Mouse (Mus musculus) ES-Bruce4 (cell line): ENCODE data around the gene Bckdha. TPM values are rescaled to one million over a fixed set of nuclear protein-coding genes. Genes with fewer than 3 reads are reported as not detected.
A peak's percentile ranks its signal among the peaks of the same experiment; 100 is the strongest.

Source experiments
- H3K27ac ChIP-seq: 2 replicates; pipeline ENCODE4 v1.5.1; 2012; ENCODE audit warnings: low read length, inconsistent platforms; ENCODE audit not compliant: insufficient read depth
- H3K27me3 ChIP-seq: 2 replicates; pipeline ENCODE4 v1.6.1; 2012; ENCODE audit warnings: mild to moderate bottlenecking, low read length, inconsistent platforms; ENCODE audit not compliant: control insufficient read depth, poor library complexity, insufficient read depth, severe bottlenecking
- H3K36me3 ChIP-seq: 2 replicates; pipeline ENCODE4 v1.6.1; 2012; ENCODE audit warnings: inconsistent platforms, mild to moderate bottlenecking, low read length, moderate library complexity; ENCODE audit not compliant: control insufficient read depth, poor library complexity, insufficient read depth, severe bottlenecking
- H3K4me1 ChIP-seq: one replicate; pipeline ENCODE4 v1.8.1; 2011; ENCODE audit warnings: low read length; ENCODE audit not compliant: control insufficient read depth, insufficient read depth
- H3K4me3 ChIP-seq: 2 replicates; pipeline ENCODE4 v1.5.1; 2011; ENCODE audit warnings: low read depth, mild to moderate bottlenecking, low read length
- H3K9ac ChIP-seq: 2 replicates; pipeline ENCODE4 v1.6.1; 2012; ENCODE audit warnings: low read depth, mild to moderate bottlenecking, inconsistent platforms; ENCODE audit not compliant: poor library complexity, severe bottlenecking
- H3K9me3 ChIP-seq: replicated peaks from 2 replicates; pipeline ENCODE4 v1.6.1; 2012; ENCODE audit warnings: mild to moderate bottlenecking, low read length, inconsistent platforms; ENCODE audit not compliant: control insufficient read depth, poor library complexity, insufficient read depth, severe bottlenecking
- CTCF ChIP-seq: IDR thresholded peaks from one replicate; pipeline ENCODE4 v1.8.1; 2011; ENCODE audit warnings: low read depth, low read length
- EP300 ChIP-seq: IDR thresholded peaks from 2 replicates; pipeline ENCODE4 v1.6.1; 2011; ENCODE audit warnings: low read depth, low read length; ENCODE audit not compliant: insufficient read depth
- POLR2A ChIP-seq: IDR thresholded peaks from one replicate; pipeline ENCODE4 v1.8.1; 2011; ENCODE audit warnings: low read length; ENCODE audit not compliant: insufficient read depth
- polyA plus RNA-seq: library from polyadenylated mRNA; stranded (reverse); fragments of >200 nt; gene quantifications from 2 replicates; pipeline ENCODE4 v1.2.4, GENCODE M21; 2011; ENCODE audit warnings: low read depth; ENCODE audit not compliant: missing spikeins, insufficient read depth, insufficient read length

The Bckdha gene
- polyA plus RNA-seq, 1 experiment, result 26.1 TPM

- TF ChIP-seq CTCF (no peak), POLR2A (no peak), EP300 (no peak)
- H3K4me3 ChIP-seq, result no peak overlapping the region
These were observed 38.0 kb downstream of the Bckdha start for GRCm38 (mm10) chr7:25620751-25621150.

GRCm38 (mm10) chr7:25620101-25620500 is 38.7 kb downstream of the Bckdha start:
- no peak overlapping the region for H3K4me3 ChIP-seq
- H3K27me3 ChIP-seq, result no peaks in the 10 kb centered on the region
- TF ChIP-seq POLR2A (no peak), CTCF (no peak), EP300 (no peak)
- peak overlapping the region; percentile 80 for H3K9ac ChIP-seq
- H3K4me1 ChIP-seq, result no peaks in the 10 kb centered on the region
- peaks cover 8% of the 10 kb centered on the region; the same call in 1 of the 2 replicates for H3K36me3 ChIP-seq
- no peak overlapping the region for H3K27ac ChIP-seq
- no peaks in the 10 kb centered on the region for H3K9me3 ChIP-seq

More at GRCm38 (mm10) chr7:25620751-25621150, 38.0 kb downstream of the Bckdha start:
- H3K27me3 ChIP-seq, result no peaks in the 10 kb centered on the region
- peaks cover 8% of the 10 kb centered on the region; the same call in 1 of the 2 replicates for H3K36me3 ChIP-seq
- H3K9me3 ChIP-seq, result no peaks in the 10 kb centered on the region
- no peaks in the 10 kb centered on the region for H3K4me1 ChIP-seq
- no peak overlapping the region for H3K9ac ChIP-seq
- H3K27ac ChIP-seq, result no peak overlapping the region

- no peaks in the 10 kb centered on the region for H3K4me1 ChIP-seq
- H3K36me3 ChIP-seq, result peaks cover 8% of the 10 kb centered on the region; the same call in 1 of the 2 replicates
- H3K9me3 ChIP-seq, result no peaks in the 10 kb centered on the region
- H3K27ac ChIP-seq, result no peak overlapping the region
- no peaks in the 10 kb centered on the region for H3K27me3 ChIP-seq
- no peak for TF ChIP-seq CTCF
- no peak for TF ChIP-seq EP300
- TF ChIP-seq POLR2A, result no peak
- peak overlapping the region; percentile 82 for H3K4me3 ChIP-seq
- peak overlapping the region; percentile 80 for H3K9ac ChIP-seq
These were observed 39.1 kb downstream of the Bckdha start for GRCm38 (mm10) chr7:25619722-25619991.

- no peaks in the 10 kb centered on the region for H3K27me3 ChIP-seq
- peak within 1 kb of the TSS; percentile 80 for H3K9ac ChIP-seq
- H3K4me1 ChIP-seq, result no peaks in the 10 kb centered on the region
- TF ChIP-seq EP300, result 0 out of 2 replicates have a peak, but pooled peaks have one; percentile 45
- no peak for TF ChIP-seq CTCF
- peak within 1 kb of the TSS; percentile 82 for H3K4me3 ChIP-seq
- no peaks in the 10 kb centered on the region for H3K9me3 ChIP-seq
- peak within 1 kb of the TSS; percentile 32; the same call in 1 of the 2 replicates for H3K27ac ChIP-seq
- peaks cover 8% of the 10 kb centered on the region; the same call in 1 of the 2 replicates for H3K36me3 ChIP-seq
These were observed 39.7 kb downstream of the Bckdha start, which contains the start of gene Dmac2 for GRCm38 (mm10) chr7:25618865-25619721. TSS of gene Dmac2 (plus strand) at chr7:25619414.

- no peaks in the 10 kb centered on the region for H3K4me1 ChIP-seq
- H3K9me3 ChIP-seq, result no peaks in the 10 kb centered on the region
- no peaks in the 10 kb centered on the region for H3K27me3 ChIP-seq
- no peak overlapping the region for H3K9ac ChIP-seq
- H3K36me3 ChIP-seq, result peaks cover 8% of the 10 kb centered on the region; the same call in 1 of the 2 replicates
- TF ChIP-seq POLR2A, result no peak
- H3K27ac ChIP-seq, result no peak overlapping the region
- no peak overlapping the region for H3K4me3 ChIP-seq
These were observed 41.2 kb downstream of the Bckdha start for GRCm38 (mm10) chr7:25617376-25618160.

GRCm38 (mm10) chr7:25615706-25616011 is 43.1 kb downstream of the Bckdha start, which contains the start of gene Erich4:
TSS of gene Erich4 (minus strand) at chr7:25615892.
- Histone ChIP-seq H3K9ac (no peak within 1 kb of the TSS), H3K4me1 (no peaks in the 10 kb centered on the region), H3K27me3 (no peaks in the 10 kb centered on the region), H3K4me3 (no peak within 1 kb of the TSS), H3K9me3 (no peaks in the 10 kb centered on the region), H3K27ac (no peak within 1 kb of the TSS), H3K36me3 (no peaks in the 10 kb centered on the region)
- TF ChIP-seq CTCF (no peak), EP300 (no peak), POLR2A (no peak)
